Mouse (Mus musculus) midbrain, embryonic 16.5 days (tissue): ENCODE data around the gene Gm14403. TPM values are rescaled to one million over a fixed set of nuclear protein-coding genes. Genes with fewer than 3 reads are reported as not detected.
"Not testable (repeated sequence)": the region's sequence is repeated elsewhere in the genome, so short reads cannot be mapped to it uniquely, and the experiment has no call there.

Experiments used
- ATAC-seq: fragments of 200-750 bp; cut with Nextera tagmentation; 2 replicates; pipeline ENCODE4 v1.8.0; 2017; ENCODE audit warnings: moderate TSS enrichment
- H3K27ac ChIP-seq: fragments of 300-500 bp; sonication (generic); 2 replicates; pipeline ENCODE4 v1.5.1; 2014; ENCODE audit warnings: mild to moderate bottlenecking, low read length, mixed read lengths
- H3K27me3 ChIP-seq: fragments of 300-500 bp; sonication (generic); 2 replicates; pipeline ENCODE4 v1.6.1; 2014; ENCODE audit warnings: low read depth, low read length, mixed read lengths; ENCODE audit not compliant: control insufficient read depth, insufficient read depth
- H3K36me3 ChIP-seq: fragments of 300-500 bp; sonication (generic); 2 replicates; pipeline ENCODE4 v1.6.1; 2014; ENCODE audit warnings: mild to moderate bottlenecking, low read length, moderate library complexity, mixed read lengths; ENCODE audit not compliant: control insufficient read depth, insufficient read depth
- H3K4me1 ChIP-seq: fragments of 300-500 bp; sonication (generic); 2 replicates; pipeline ENCODE4 v1.6.1; 2014; ENCODE audit warnings: mild to moderate bottlenecking, low read length, mixed read lengths; ENCODE audit not compliant: control insufficient read depth, insufficient read depth
- H3K4me2 ChIP-seq: fragments of 300-500 bp; sonication (generic); 2 replicates; pipeline ENCODE4 v1.6.1; 2014; ENCODE audit warnings: mild to moderate bottlenecking, low read length, mixed read lengths
- H3K4me3 ChIP-seq: fragments of 300-500 bp; sonication (generic); 2 replicates; pipeline ENCODE4 v1.5.1; 2014; ENCODE audit warnings: low read depth, mild to moderate bottlenecking, low read length, moderate library complexity, mixed read lengths
- H3K9ac ChIP-seq: fragments of 300-500 bp; sonication (generic); 2 replicates; pipeline ENCODE4 v1.6.1; 2014; ENCODE audit warnings: low read depth, low read length, mixed read lengths
- H3K9me3 ChIP-seq: fragments of 300-500 bp; sonication (generic); replicated peaks from 2 replicates; pipeline ENCODE4 v1.6.1; 2014; ENCODE audit warnings: mild to moderate bottlenecking, low read length, mixed read lengths; ENCODE audit not compliant: control insufficient read depth, poor library complexity, severe bottlenecking
- WGBS: fragments of 180-500 bp; shearing (Covaris S2); extraction: QIAGEN DNeasy Blood & Tissue Kit; methylation state at CpG from one replicate; pipeline ENCODE4 v1.1.7; 2014; 5-methylcytosine and 5-hydroxymethylcytosine counted together
- polyA plus RNA-seq: library from polyadenylated mRNA; unstranded; fragments of >200 nt; fragmentation: Nextera tagmentation; extraction: Ambion mirVana; gene quantifications from 2 replicates; pipeline ENCODE4 v1.2.1, GENCODE M21; 2015

Gm14403 gene
- 3.2 and 3.4 TPM in 2 replicates for polyA plus RNA-seq

DNA sequence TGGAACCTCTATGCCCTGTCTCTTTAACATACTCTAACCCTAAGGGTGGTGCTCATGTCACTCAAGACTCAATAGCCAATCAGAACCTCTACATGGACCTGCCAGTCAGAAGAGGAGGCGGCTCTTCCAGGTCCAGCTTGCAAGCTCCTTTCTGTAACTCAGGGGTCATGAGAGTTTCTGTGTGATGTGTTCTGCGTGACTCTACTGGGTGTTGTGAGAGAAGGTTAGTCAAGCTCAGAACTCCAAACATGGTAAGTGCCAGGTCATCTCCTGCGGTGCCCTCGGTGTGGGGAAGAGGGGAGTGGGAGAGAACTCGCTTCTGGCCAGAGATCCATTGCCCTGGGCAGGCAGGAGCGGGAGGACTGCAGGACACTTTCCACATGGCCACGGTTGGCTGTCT lies at the start of gene Gm14403:
Gm14403 (plus strand) TSS at position 149 of the 400 bp plus-strand sequence.
- H3K27ac ChIP-seq, H3K36me3 ChIP-seq, H3K9ac ChIP-seq, ATAC-seq, H3K9me3 ChIP-seq, H3K4me1 ChIP-seq, H3K27me3 ChIP-seq: not testable (repeated sequence)
- WGBS: 32% methylated on average over 7 of the region's 7 CpGs
- Histone ChIP-seq H3K4me3 (peak within 1 kb of the TSS; percentile 31), H3K4me2 (peak within 1 kb of the TSS; percentile 41)

DNA sequence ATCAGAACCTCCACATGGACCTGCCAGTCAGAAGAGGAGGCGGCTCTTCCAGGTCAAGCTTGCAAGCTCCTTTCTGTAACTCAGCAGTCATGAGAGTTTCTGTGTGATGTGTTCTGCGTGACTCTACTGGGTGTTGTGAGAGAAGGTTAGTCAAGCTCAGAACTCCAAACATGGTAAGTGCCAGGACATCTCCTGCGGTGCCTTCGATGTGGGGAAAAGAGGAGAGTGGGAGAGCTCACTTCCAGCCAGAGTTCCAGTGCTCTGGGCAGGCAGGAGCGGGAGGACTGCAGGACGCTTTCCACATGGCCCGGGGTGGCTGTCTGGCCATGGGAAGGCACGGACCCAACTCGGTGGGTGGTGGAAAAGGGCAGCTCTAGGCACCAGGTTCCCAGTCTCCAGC lies 33.3 kb upstream of the Gm14403 start, which contains the start of gene Zfp970:
Zfp970 (plus strand) TSS at position 58 of the 400 bp plus-strand sequence.
- Histone ChIP-seq H3K4me2 (peak within 1 kb of the TSS; percentile 44), H3K4me3 (peak within 1 kb of the TSS; percentile 37)
- WGBS: 6% methylated on average over 8 of the region's 9 CpGs
- not testable (repeated sequence) for H3K4me1 ChIP-seq, H3K9me3 ChIP-seq, H3K27me3 ChIP-seq, ATAC-seq, H3K9ac ChIP-seq, H3K27ac ChIP-seq, H3K36me3 ChIP-seq

DNA sequence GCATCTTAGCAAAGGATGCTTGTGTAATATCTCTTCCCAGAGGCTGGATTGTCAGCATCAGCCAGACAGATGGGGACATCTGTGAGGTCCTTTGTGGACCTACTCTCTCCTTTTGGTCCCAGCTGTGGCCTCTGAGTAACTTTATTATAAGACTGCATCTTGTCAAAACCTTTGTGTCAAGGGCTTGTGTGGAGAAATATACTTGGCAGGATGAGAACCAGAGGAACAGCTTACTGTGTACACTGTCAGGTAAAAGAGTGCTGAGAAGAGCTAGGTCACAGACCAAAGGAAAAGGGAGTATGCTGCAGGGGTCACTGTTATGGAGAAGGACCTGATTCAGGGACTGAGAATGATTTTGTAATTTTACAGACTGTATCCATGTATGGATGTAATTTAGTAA lies 29.8 kb upstream of the Gm14403 start:
- H3K36me3 ChIP-seq, H3K9me3 ChIP-seq, ATAC-seq, H3K4me2 ChIP-seq, H3K9ac ChIP-seq, H3K4me3 ChIP-seq, H3K27ac ChIP-seq, H3K4me1 ChIP-seq, H3K27me3 ChIP-seq: not testable (repeated sequence)

DNA sequence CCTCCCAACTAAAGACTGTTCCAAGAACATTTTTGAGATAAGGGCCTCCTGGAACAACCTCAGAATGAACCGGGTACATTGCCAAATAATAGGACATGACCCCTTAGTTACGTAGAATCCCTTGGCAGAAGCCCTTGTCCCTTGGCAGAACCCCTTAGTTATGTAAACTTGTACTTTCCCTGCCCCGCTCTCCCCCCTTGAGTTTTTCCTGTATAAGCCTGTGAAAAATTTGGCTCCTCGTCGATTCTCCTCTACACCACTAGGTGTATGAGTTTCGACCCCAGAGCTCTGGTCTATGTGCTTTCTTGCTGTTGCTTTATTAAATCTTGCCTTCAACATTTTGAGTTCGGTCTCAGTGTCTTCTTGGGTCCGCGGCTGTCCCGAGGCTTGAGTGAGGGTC lies 25.8 kb upstream of the Gm14403 start:
- H3K9ac ChIP-seq, H3K4me3 ChIP-seq, H3K36me3 ChIP-seq, H3K4me1 ChIP-seq, H3K9me3 ChIP-seq, ATAC-seq, H3K4me2 ChIP-seq, H3K27me3 ChIP-seq, H3K27ac ChIP-seq: not testable (repeated sequence)
- 93% methylated on average over 5 of the region's 10 CpGs for WGBS

DNA sequence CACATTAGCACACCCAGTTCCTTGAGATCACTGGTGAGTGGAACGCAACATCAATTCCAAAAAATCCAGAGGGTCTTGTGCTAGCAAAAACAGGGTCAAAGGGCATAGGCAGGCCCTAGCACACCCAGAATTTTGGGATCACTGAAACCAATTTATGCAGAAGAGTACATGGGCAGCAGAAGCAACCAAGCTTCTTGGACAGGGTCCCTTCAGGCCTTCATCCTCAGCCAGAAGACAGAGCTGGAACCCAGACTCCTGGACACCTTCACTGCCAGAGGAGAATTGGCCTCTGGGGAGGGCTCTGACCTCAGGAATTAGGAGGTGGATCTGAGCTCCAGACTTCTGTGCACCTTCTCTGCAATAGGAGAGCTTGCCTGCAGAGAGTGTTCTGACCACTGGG lies 16.0 kb upstream of the Gm14403 start:
- ATAC-seq, H3K36me3 ChIP-seq, H3K4me3 ChIP-seq, H3K27me3 ChIP-seq, H3K9ac ChIP-seq, H3K4me2 ChIP-seq, H3K27ac ChIP-seq, H3K9me3 ChIP-seq, H3K4me1 ChIP-seq: not testable (repeated sequence)
- 91% methylated on average over 1 of the region's 1 CpGs for WGBS

DNA sequence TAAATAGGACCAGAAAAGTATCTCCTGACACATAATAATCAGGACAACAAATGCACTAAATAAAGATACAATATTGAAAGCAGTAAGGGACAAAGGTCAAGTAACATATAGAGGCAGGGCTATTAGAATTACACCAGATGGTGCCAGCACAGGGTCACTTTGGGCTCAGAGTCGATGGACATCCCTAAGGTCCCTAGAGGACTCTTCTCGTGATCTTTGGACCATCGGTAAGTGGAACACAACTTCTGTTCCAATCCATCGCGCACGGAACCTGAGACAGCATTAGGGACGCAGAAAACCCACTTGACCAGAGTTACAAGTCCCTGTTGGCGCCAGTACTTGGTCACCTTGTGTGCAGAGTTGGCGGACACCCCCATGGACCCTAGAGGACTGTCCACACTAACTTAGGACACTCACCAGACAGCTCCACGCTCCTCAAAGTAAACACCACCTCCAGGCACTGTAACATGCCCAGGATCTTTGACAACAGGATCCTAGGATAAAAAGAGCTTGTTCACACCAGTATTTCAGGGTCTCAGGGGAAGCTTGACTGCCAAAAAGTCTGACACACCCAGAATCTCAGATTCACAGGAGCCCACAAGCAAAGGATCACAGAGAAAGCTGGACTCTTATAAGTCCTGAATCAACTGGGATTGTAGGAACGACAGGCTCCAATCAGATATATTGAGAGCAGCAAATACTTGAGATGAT lies 14.6 kb upstream of the Gm14403 start:
- ATAC-seq, H3K27me3 ChIP-seq, H3K4me1 ChIP-seq, H3K4me2 ChIP-seq, H3K9me3 ChIP-seq, H3K9ac ChIP-seq, H3K27ac ChIP-seq, H3K36me3 ChIP-seq, H3K4me3 ChIP-seq: not testable (repeated sequence)
- WGBS: 86% methylated on average over 11 of the region's 11 CpGs

DNA sequence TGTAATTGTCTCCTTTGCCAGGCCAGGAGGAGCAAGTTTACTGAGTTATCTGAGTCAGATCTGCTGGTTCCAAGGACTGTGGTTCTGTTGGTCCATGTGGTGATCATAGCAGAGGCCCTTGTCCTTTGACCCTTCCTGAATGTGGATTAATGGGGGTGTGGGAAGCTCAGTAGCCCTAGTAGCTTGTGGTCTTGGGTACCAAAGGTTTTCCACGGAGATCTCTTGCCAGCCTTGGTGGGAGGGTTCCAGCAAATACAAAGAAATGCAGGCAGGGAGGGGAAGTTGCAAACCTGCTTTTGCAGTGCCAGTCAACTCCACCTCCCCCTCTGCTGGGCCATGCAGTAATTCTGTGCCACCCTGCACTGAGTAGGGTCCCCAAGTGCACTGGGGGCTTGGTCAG lies 1.2 kb downstream of the Gm14403 start:
- not testable (repeated sequence) for H3K9me3 ChIP-seq, H3K36me3 ChIP-seq, H3K27ac ChIP-seq, H3K9ac ChIP-seq, ATAC-seq, H3K4me2 ChIP-seq, H3K27me3 ChIP-seq, H3K4me1 ChIP-seq, H3K4me3 ChIP-seq
- 33% methylated on average over 1 of the region's 1 CpGs for WGBS

DNA sequence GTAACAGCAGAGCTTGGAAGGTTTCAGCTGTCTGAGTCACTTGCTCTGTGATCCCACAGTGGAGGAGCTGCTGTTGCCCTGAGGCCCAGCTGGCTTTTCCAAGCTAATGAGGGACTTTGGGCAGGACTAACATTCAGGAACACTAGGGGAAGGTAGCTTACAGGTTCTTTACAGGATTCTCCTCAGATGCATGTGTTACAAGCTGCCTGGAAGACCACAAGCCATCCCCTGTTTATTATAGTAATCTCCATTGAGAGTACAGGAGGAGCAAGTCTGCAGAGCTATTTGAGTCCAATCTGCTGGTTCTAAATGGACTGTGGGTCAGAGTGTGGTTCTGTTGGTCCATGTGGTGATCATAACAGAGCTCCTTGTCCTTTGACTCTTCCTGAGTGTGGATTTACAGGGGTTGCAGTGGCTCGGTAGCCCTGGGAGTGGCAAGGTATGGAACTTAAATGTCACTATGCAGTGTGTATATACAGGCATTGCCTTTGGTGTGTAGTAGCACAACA lies 7.2 kb downstream of the Gm14403 start:
- H3K4me1 ChIP-seq, H3K4me2 ChIP-seq, H3K36me3 ChIP-seq, H3K9ac ChIP-seq, H3K4me3 ChIP-seq, ATAC-seq, H3K9me3 ChIP-seq, H3K27ac ChIP-seq, H3K27me3 ChIP-seq: not testable (repeated sequence)
- WGBS: 87% methylated on average over 1 of the region's 1 CpGs

DNA sequence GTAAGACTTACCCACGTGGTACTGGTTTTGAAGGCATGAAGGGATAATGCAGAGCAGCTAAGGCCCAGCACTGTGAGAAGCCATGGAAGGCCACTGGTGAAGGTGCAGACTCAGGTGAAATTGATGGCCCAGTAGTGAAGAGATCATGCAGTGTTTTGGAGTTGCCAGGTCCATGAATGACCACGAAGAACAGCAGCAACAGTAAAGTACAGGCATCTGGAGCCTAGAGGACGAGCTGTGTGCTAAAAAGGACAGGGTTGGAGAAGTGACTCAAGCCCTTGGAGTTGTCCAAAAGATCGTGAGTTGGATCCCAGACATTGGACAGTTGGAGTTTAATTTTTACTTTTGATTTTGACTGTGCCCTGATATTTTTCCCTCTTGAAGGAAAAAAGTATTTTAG lies 13.4 kb downstream of the Gm14403 start:
- H3K9me3 ChIP-seq, H3K27ac ChIP-seq, H3K9ac ChIP-seq, H3K27me3 ChIP-seq, H3K4me2 ChIP-seq, ATAC-seq, H3K36me3 ChIP-seq, H3K4me3 ChIP-seq, H3K4me1 ChIP-seq: not testable (repeated sequence)
- 79% methylated on average over 4 of the region's 4 CpGs for WGBS
